Mouse (Mus musculus) heart, adult 18-20 months (tissue): Measurements from ENCODE around the gene Elmo1. TPM values are rescaled to one million over a fixed set of nuclear protein-coding genes. Genes with fewer than 3 reads are reported as not detected.

Experiments used
- DNase-seq, 2 experiments: peaks; one replicate each; pipeline ENCODE4 v3.0.0; 2021 to 2022; ENCODE audit warnings: mixed read lengths in 1 of 2
- total RNA-seq, 2 experiments: library from RNA; stranded (reverse); gene quantifications; 2 replicates each; pipeline ENCODE4 v1.2.3; 2021

Gene Elmo1
- total RNA-seq, 2 experiments from 2014 or later: 7.6 to 9.1 TPM

DNA sequence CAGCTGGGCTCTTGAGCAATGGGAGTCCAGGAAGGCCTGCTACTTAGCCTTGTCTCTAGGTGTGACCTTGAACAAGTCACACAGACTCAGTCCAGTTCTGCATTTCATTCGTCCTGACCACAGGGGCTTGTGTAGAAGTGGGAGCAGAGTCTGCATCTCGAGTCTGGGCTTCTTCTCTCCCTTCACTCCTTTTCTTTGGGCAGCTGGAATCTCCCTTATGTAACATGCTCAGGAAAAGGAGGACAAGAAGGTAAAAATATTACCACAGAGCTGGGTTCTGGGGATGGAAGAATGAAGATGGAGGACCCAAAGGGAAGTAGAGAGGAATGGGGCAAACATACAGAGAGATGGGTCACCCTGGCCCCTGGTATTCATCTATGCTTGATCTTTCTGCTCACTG lies 447.1 kb downstream of the Elmo1 start:
- DNase-seq: no peak

DNA sequence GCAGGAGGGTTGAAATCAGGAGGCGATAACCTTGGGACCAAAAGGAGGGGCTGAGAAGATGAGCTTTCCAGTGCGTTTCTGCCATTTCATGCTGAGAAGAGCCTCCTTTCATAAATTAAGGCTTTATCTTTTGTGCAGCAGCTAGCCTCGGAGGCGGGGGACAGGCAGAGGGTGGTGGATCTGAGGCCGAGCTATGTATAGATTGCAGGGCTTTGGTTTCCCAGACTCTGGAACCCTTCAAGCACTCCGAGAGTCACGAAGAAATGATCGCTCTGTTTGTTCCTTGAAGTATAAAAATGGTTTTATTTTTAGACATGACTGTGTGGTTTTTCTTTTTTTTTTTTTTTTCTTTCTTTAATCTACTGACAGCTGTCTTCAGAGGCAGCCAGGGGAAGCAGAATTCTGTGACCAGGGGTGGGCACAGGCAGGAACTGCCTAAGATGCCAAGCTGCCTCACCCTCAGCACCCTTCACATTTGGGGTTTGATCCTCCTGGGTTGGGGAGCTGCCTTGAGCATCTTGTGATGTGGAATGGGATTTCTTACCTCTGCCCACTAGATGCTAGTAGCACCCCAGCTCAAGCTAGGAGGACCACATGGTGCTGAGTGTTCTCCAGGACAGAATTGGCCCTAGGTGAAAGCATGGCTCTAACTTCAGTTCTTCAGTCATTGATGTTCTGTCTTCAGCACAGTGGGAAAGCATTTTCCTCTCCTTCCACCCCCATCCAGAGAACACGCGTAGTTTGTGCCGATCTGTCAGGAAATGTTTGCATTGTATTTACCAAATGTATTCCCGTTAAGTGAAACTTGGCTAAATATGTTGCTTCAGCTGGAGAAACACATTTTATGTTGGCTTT lies 448.0 kb downstream of the Elmo1 start:
- DNase-seq: no peak

DNA sequence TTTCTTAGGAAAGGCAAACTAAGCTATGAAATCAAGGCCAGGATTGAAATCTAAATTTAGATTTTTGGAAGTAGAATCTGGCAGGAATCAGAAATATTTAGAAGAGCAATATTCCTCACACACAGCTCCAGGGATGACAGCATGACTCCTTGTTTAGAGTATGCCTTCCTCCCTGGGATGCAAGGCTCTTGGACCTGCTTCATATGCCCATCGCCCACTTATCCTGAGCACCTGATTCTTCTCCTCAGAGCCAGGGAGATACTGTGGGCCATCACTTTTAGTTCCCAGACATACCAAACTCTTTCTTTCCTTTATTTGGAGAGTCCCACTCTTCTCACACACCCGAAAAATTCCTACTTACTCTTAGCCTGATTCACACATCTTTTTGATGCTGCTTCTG lies 449.2 kb downstream of the Elmo1 start:
- no peak for DNase-seq

DNA sequence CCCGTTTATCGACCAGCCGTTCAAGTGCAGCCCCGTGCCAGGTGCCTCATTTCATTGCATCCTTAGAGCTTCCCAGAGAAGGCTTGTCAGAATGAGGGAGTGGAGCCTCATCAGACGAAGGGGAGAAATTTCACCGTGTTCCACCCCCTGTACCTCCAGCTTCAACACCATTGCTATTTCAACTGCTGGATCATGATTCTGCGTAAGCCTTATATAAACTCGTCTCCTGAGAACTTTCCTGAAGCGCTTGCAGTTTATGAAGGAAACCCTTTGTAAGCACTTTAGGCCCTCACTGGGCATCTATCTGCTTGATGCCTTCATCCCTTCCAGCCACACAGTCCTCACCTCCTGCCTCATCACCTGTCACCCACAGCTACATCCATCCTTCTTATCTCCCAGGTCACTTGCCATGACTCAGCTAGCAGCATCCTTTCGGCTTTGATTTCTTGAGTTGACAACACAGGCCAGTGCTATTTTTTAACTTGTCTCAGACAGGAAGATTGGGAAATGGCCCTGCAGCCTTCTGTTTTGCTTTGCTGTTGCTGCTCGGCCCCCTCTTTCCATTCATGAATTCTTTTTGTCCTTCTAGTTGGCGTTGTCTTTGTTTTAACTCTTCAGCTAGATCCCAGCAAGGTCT lies 456.3 kb downstream of the Elmo1 start:
- no peak for DNase-seq

DNA sequence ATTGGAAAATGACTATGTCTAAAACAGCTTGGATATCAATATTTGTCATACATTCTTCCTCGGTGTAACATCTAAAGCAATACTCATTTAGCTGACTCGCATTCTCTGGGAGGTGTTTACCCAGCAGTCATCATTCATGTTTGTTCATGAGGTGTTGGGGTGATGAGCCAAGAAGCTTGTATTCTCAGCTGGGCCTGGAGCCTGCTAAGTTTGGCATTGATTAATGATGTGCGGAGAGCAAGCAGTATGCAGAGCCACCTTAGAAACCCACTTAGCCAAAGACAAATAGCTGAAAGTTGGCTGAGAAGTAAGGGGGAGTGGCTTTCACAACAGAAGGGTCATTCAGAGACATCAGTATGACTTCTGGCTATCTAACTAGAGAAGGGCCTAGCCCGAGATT lies 459.6 kb downstream of the Elmo1 start:
- DNase-seq: no peak

DNA sequence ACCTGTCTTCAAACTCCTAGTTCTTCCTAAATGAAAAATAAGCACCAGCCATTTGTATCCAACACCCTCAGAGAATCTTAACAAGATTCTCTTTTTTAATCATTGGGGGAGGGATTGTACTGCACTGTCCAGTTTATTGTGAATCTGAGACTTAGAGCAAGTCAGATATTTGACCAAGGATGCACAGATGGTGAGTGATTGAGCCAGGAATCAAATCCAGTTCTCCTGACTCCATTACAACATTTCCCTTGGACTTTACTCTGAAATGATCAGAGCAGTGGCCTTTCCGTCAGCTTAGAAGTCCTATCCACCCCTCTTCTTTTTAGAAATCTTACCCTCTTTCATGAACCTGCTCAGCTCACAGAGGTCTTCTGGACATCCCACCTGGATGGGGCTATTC lies 461.2 kb downstream of the Elmo1 start:
- no peak for DNase-seq

DNA sequence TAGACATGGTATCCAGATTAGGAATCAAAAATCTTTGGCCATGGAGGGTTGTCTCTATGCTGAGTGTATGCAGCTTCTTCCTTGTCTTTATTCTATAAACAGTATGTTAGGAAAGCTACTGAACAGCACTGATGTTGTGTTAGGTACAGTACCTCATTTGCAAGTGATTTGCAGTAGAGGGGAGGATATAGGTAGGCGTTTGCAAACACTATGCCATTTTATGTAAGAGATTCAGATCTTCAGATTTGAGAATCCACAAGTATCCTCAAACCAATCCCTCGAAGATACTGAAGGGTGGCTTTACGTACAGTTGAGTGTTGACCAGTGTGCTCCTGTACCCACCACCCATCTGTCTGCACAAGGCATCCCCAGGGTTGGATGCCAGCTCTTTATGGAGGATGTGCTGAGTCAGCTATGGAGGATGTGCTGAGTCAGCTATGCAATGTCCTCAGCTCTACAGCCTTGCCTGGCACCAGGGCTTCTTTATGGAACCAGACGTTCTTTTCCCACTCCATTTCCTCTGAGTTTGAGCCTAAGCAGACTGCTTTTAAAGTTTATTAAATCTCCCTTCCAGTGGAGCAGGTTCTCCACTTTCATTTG lies 465.6 kb downstream of the Elmo1 start:
- no peak for DNase-seq

DNA sequence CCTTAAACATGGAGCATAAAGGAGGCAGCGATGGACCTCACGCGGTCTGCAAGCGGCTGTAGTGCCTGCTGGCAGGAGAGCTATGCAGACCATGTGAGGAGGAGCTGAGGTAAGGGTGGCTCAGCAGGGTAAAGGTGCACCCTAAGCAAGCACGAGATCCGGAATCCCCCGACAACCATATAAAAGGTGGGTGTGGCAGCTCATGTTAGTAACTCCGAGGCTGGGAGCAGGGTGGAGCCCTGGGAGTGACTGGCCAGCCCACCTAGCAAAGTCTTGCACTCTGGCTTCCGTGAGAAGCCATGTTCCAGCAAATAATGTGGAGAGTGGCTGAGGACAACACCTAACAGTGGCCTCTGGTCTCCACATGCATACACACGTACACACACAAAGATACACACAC lies 466.3 kb downstream of the Elmo1 start:
- no peak for DNase-seq

DNA sequence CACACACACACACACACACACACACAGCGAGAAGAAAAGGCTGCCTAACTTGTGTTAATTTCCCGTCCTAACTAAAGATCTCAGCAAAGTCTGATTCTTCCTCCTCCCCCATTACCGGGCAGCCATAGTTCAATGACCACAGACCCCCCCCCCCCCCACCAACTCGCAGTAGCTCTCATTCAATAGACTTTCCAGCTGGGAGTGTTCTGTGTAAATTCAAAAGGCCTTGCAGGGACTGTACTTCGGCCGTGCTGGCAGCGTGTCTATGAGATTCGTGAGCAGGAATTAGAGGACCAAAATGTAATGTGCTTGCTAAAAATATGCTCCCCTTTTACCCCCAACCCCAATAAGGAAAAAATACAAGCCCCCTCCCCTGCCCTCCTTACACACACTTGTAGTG lies 466.8 kb downstream of the Elmo1 start:
- DNase-seq: no peak

DNA sequence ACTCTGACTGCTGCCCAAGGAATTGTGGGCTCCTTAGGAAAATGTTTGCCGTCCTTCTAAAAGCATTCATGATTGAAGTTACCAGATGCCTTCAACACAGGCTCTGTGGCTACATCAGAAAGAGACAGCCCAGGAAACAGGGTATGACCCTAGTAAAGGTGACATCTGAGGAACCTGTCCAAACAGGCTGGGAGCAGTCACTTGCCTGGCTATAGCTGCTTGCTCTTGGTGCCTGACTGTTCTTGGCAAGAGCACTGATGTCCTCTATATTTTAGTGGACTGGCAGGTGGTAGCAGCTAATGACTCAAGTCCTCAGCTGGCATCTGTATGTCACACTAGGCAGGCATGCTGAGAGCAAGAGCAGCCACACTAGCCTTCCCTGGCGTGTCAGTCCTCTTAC lies 468.0 kb downstream of the Elmo1 start:
- DNase-seq: peak in 1 of 2 experiments; percentile 30

DNA sequence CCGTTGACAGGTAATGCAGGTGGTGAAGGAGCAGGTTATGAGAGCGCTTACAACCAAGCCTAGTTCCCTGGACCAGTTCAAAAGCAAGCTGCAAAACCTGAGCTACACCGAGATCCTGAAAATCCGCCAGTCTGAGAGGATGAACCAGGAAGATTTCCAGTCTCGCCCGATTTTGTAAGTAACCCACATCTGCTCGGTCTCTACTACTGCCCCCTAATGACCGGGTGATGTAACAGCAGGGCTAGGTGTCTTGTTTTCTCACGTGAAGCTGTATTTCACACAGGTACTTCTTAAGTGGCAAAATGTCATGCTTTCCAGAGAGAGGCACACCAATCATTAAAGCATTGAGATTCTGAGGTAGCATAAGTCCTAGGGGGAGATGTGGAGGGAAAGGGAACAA lies 474.0 kb downstream of the Elmo1 start:
- DNase-seq: no peak

DNA sequence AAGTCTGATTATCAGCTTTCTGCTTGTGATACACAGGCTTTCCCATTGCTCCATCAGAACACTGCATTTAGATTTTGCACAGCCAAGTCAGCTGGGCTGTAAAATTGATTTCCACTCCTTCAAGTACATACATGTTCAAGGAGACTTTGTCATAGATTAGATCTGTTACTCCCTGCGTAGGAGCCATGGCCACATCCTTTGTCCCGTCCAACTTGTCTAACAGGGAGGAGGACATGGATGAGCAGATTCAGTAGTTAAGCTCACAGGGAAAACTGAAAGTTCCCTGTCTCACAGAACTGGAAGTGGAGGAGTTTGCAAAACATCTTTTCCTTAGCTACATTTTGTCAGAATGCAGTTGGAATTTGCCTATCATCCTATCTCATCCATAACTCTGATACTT lies 484.8 kb downstream of the Elmo1 start:
- DNase-seq: no peak

DNA sequence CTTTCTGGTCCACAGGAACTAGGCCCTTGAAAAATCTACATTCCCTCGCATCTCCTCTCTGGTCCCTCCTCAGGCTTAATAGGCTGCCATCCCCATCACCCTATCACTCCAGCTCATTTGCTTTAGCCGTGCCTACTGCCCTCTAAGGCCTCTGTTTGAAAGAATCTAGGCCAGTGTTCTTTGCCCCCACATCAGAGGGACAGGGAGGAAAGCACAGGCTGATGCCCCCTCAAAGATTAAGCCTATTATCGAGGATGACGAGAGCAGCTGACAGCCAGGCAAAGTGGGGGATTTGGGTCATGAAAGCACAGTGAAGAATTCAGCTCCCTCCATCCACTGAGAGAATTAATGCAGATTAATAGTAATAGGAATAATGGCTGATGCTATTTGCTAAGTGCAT lies 495.5 kb downstream of the Elmo1 start:
- no peak for DNase-seq

DNA sequence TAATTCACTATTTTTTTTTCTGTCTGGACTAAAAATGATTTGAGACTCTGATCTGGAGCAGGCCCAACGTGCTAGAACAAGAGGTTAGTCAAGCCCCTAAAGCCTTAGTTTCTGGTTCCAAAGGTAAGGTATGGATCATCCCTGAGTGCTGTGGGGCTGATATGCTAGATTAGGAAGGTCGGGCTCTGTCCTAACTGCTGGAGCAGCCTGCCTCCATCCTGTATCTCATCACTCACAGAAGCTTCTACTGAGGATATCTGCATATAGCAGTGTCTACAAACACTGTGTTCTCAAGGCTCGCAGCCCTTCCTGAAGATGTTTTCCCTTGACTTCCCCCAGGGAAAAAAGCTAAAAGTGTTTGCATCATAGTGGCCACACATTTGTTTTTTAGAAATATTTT lies 496.1 kb downstream of the Elmo1 start:
- no peak for DNase-seq

DNA sequence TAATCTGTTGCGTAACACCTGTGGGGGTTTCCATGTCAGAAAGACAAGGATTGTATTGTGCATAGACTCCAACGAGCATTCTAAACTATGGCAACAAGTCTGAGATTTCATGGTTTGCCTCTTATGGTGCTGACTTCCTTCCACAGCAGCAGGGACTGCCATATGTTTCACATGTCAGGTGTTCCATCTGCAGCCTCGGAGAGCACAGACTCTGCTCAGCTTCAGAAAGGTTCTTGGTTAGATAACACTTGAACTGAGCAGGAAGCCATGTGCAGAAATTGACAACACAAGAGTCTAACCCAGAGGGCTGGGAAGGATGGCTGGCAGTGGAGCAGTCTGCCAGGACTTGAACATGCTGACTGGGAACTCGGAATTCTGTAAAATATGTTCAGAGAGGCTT lies 500.6 kb downstream of the Elmo1 start:
- no peak for DNase-seq

DNA sequence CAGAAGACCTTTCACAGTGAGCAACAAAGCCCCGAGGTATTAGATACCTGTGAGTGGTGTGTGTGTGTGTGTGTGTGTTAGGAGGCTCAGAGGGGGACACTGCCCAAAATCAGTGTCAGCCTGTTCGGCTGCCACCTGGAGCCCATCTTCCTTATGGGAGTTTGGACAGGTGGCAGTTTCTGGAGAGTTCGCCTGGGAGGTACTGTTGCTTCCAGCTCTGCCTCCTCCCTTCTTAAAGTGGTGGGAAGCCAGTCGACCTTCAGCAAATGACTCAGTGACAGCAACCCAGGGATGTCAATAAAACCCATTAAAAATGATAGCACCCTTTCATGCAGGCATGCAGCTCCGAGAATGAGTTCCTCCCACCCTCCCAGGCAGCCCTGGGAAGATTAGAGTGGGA lies 506.9 kb downstream of the Elmo1 start:
- DNase-seq: no peak

DNA sequence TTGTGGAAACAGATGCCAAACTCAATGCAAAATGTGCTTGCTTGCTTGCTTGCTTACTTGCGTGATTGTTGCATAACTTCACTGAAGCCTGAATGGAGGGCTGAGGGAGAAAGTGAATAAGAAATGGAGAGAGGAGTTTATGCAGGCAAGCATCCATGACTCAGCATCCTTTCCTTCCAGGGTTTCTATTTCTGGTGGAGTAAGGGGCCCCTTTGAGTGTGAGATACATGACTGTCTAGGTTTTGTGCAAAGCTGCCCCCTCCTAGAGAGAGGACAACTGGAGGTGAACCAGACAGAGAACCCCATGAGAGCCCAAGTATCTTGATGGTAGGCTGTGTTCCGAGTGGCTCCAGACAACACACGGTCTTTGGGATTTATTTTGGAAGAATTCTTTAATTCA lies 508.2 kb downstream of the Elmo1 start:
- peak; percentile 13 to 18 for DNase-seq

DNA sequence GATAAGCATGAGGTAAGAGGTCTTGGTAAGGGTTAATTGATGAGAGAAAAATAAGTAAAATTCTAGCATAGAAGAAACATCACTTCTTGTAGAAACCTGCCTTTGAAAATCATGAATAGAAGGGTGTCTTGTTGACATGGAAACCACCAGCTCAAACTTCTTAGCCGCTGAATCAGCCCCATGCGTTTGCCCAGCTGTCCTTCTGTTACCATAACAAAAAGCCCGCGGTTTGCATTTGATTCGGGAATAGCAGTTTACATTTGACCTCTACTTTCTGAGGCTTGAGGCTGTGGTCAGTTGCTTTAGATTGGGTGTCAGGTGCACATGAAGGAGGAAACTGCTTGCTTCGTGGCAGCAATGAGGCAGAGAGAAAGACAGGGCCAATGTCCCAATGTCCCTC lies 509.9 kb downstream of the Elmo1 start:
- DNase-seq: no peak

DNA sequence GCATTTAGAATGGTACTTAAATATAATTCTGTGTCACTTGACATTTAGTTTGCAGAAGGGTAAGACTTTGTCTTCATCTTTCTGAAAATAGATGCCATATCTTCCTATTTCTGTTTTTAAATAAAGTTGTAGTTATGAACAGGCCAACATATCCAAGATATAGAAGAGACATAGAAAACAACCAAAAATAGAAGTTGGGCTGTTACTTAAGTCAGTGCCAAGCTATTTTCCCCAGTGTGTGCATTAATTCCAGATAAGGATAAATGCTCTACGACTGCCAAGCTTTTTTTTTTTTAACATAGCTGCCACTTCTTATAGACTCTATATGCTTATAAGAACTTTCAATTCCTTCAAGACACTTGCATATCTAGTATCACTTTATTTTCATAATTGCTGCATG lies 511.0 kb downstream of the Elmo1 start:
- no peak for DNase-seq

DNA sequence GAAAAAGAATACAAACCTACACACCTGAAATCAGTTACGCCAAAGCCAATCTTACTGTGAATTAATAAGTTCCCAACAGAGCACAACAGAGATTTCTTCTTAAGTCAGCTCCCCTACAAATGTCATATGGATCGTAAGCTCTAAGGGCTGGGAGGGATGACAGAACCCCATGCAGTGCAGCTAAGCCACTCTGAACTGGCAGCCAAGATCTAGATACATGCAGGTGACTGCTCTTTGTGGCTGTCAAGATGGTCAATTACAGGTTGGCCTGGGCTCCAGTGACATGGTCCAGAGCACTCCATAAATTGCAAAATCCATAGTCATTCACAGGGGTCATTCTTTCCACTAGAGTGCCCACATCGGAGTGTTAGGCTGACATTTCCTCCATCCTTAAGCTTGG lies 516.5 kb downstream of the Elmo1 start:
- no peak for DNase-seq

DNA sequence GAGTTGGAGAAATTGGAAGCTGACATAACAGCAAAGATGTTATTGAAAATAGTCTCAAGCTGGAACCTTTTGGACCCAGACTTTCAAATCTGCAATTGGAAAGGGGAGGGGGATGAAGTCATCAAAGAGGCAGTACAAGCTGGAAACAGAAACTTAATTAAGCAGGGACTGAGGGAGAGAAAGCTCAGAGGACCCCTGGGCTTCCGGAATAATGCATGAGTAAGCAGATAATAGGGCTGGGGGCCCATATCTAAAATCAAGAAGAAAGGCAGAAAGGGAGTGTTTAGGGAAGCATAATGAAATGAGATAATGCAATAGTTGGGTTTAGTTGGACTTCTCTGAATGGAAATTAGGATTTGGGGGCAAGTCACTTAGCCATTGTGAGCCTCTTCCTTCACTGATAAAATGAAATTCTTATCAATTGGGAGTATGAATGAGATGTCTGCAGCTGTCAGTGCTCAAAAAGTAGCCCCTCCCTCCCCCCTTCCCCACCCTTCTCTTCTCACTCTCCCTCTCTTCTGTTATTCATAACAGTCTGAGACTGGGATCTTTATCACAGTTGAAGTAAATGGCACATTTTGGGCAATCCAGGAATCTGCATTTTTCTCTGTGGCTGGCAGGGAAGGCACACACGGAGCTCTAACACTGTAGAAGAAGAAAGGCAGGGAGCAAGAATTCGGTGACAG lies 518.8 kb downstream of the Elmo1 start:
- no peak for DNase-seq

DNA sequence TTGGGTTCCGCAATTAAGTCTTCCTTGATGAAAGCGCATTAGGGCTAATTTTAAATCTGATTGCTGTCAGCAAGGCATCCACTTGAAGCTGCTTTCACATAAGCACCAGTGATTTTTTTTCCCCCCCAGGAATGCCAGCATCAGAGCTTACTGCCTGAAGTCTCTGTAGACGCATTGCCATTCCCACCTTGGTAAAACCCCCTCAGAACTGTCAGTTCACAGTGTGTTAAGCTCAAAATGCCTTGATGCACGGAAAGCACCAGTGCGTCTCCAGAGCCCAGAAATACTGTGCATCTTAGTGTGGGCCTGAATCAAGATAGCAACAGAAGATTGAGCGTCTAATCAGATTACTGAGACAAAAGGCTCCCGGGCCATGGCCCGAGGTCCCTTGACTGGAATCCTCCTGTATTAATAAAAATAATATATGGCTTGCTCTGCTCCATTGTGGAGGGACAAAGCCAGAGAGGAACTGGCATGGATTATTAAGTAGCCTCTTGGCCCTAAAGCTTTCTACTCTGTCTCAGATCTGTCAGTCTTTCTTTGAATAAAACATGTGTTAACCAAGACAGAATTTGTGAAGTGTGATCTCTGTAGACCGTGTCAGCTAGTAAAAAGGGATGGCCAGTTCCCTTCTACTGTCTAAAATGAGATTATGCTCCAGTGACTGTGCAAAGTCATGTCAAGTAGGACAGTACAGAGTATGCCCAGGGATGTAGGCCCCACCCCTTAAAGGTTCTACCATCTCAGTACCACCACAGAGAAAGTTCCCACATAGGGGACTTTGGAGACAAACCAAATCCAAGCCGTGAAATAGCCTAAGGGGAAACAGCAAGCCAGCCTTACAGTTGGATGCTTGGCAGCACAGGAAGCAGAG lies 525.4 kb downstream of the Elmo1 start:
- DNase-seq: no peak
